Mouse (Mus musculus) heart, adult 2 months (tissue): ENCODE measurements around the gene Ube2l3. TPM values are rescaled to one million over a fixed set of nuclear protein-coding genes. Genes with fewer than 3 reads are reported as not detected.

ENCODE experiments used
- DNase-seq, 2 experiments: peaks; one replicate each; pipeline ENCODE4 v3.0.0; 2021
- H3K27ac ChIP-seq: fragments of 200-600 bp; 2 replicates; pipeline ENCODE4 v1.8.1; 2022
- H3K27me3 ChIP-seq: fragments of 200-500 bp; 2 replicates; pipeline ENCODE4 v1.6.1; 2012; ENCODE audit warnings: mild to moderate bottlenecking, low read length, inconsistent platforms, mixed read lengths; ENCODE audit not compliant: control insufficient read depth, insufficient read depth
- H3K36me3 ChIP-seq: fragments of 200-500 bp; 2 replicates; pipeline ENCODE4 v1.6.1; 2012; ENCODE audit warnings: low read length, inconsistent platforms; ENCODE audit not compliant: control insufficient read depth, insufficient read depth
- H3K4me1 ChIP-seq: fragments of 200-500 bp; 2 replicates; pipeline ENCODE4 v1.6.1; 2011; ENCODE audit warnings: low read length; ENCODE audit not compliant: control insufficient read depth, insufficient read depth
- H3K4me3 ChIP-seq: fragments of 200-600 bp; 2 replicates; pipeline ENCODE4 v1.8.1; 2022
- H3K79me2 ChIP-seq: fragments of 200-500 bp; replicated peaks from 2 replicates; pipeline ENCODE4 v1.6.1; 2012; ENCODE audit warnings: mild to moderate bottlenecking, inconsistent platforms, low read length, moderate library complexity, mixed read lengths; ENCODE audit not compliant: control insufficient read depth, insufficient read depth
- H3K9ac ChIP-seq: fragments of 200-500 bp; 2 replicates; pipeline ENCODE4 v1.6.1; 2012; ENCODE audit warnings: low read depth, mild to moderate bottlenecking, control low read depth, inconsistent platforms, low read length, mixed read lengths
- CTCF ChIP-seq: fragments of 200-600 bp; IDR thresholded peaks from 2 replicates; pipeline ENCODE4 v1.8.1; 2022; ENCODE audit warnings: antibody characterized with exemption, mild to moderate bottlenecking, moderate library complexity
- EP300 ChIP-seq: fragments of 200-500 bp; IDR thresholded peaks from 2 replicates; pipeline ENCODE4 v1.6.1; 2011; ENCODE audit warnings: low read depth, low read length, control low read depth; ENCODE audit not compliant: insufficient read depth
- POLR2A ChIP-seq: fragments of 200-500 bp; IDR thresholded peaks from 2 replicates; pipeline ENCODE4 v1.6.1; 2011; ENCODE audit warnings: mild to moderate bottlenecking, low read depth, low read length, control low read depth; ENCODE audit not compliant: insufficient read depth
- WGBS: fragments of 180-500 bp; shearing (Covaris S2); methylation state at CpG from one replicate; pipeline ENCODE4 v1.1.7; 2018; 5-methylcytosine and 5-hydroxymethylcytosine counted together
- intact Hi-C: fragments of 180-260 bp; cut with DNase I; formaldehyde crosslinking; loops from one replicate; pipeline ENCODE4 v1.15.1; 2025
- polyA plus RNA-seq: library from polyadenylated mRNA; depleted of rRNA; stranded (reverse); fragments of >200 nt; gene quantifications from 2 replicates; pipeline ENCODE4 v1.2.3, GENCODE M21; 2012
- total RNA-seq, 2 experiments: library from RNA; stranded (reverse); gene quantifications; 2 replicates each; pipeline ENCODE4 v1.2.3; 2021

The Ube2l3 gene
- total and polyA plus RNA-seq, 3 experiments = 55.0 to 112 (median 102) TPM

DNA sequence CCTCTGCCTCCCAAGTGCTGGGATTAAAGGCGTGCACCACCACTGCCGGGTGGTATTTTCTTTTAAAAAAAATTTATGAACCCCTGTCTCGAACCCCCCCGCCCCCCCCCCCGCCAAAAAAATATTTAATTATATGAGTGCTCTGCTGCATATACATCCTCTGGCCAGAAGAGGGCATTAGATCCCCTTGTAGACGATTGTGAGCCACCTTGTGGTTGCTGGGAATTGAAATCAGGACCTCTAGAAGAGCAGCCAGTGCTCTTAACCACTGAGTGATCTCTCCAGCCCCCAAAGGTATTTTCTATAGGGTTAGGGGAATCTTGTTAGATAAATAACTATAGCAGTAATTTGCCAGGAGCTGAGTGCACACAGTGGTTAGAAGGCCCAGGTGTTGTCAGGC is 2.5 kb upstream of the Ube2l3 start:
- DNase-seq = peak in 1 of 2 experiments; percentile 24
- intact Hi-C loops = loop anchor here (5.0 kb wide), 2 partner anchors 73 to 87 kb away; partner anchors contain the start of gene Sdf2l1

GRCm38 (mm10) chr16:17201977-17202376 is 472 bp downstream of the Ube2l3 start:
- H3K4me1 ChIP-seq = peaks cover 2% of the 10 kb centered on the region
- no peak overlapping the region for H3K27ac ChIP-seq
- peaks cover 4% of the 10 kb centered on the region for H3K36me3 ChIP-seq
- peaks cover 11% of the 10 kb centered on the region for H3K79me2 ChIP-seq
- H3K4me3 ChIP-seq = no peak overlapping the region
- H3K9ac ChIP-seq = no peak overlapping the region
- TF ChIP-seq CTCF = no peak
- TF ChIP-seq EP300 = no peak
- no peak for TF ChIP-seq POLR2A
- WGBS = 51% methylated on average over 2 of the region's 2 CpGs
- intact Hi-C loops = loop anchor here (2.0 kb wide), 1 partner anchor 55 kb away; the partner anchor contains the start of gene Ccdc116
- H3K27me3 ChIP-seq = no peaks in the 10 kb centered on the region
- no peak for DNase-seq

More for the DNA sequence above, 2.5 kb upstream of the Ube2l3 start:
- H3K27ac ChIP-seq = no peak overlapping the region
- 5% methylated on average over 6 of the region's 6 CpGs for WGBS
- peaks cover 6% of the 10 kb centered on the region for H3K79me2 ChIP-seq
- no peaks in the 10 kb centered on the region; the same call in 1 of the 2 replicates for H3K36me3 ChIP-seq
- no peak overlapping the region for H3K9ac ChIP-seq
- H3K4me3 ChIP-seq = no peak overlapping the region
- TF ChIP-seq EP300 (no peak), POLR2A (no peak), CTCF (peak; percentile 67)
- no peaks in the 10 kb centered on the region; the same call in 1 of the 2 replicates for H3K4me1 ChIP-seq
- no peaks in the 10 kb centered on the region for H3K27me3 ChIP-seq

DNA sequence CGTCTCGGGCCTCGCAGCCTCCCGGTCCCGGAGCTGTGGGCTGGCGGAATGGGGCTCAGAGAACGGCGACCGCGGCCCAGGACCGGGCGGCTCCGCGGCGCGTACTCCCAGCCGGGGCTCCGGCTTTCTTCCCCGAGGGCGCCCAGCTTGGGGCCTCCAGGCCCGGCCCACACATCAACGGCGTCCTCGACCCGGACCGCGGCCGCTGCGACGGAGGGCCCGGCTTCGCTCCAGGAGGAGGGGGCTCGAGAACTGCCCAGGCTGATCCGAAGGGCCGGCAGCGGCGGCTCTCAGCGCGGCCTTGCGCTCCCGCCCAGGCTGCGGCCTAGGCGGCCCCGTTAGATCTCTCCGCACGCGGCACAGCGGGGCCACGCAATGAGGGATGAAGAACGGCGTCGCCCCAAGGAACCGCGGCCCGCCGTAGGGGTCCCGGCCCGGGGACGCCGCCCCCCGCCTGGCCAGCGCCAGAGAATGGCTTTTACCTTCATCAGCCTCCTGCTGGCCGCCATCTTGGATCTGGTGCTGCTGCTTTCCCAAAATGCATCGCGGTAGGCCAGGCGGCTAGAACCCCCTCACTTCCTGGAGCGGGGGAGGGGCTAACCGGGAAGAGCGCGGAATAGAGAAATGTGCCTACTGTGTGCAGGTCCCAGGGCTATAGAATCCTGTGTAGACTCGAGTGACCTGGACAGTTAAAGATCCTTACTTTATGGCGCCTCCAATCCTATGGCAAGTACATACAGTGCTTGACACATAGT is 1.3 kb downstream of the Ube2l3 start:
- H3K9ac ChIP-seq = peak overlapping the region; percentile 96
- no peaks in the 10 kb centered on the region for H3K27me3 ChIP-seq
- peak overlapping the region; percentile 76 for H3K27ac ChIP-seq
- H3K4me3 ChIP-seq = peak overlapping the region; percentile 64
- H3K36me3 ChIP-seq = peaks cover 4% of the 10 kb centered on the region
- H3K79me2 ChIP-seq = peaks cover 12% of the 10 kb centered on the region
- intact Hi-C loops = loop anchor here (2.0 kb wide), 1 partner anchor 54 kb away; the partner anchor contains the start of gene Ccdc116
- peak; percentile 87 to 89 for DNase-seq
- WGBS = under 1% methylated on average over 72 of the region's 72 CpGs
- TF ChIP-seq CTCF (peak; percentile 20), POLR2A (peak; percentile 66), EP300 (peak; percentile 46; the same call in 1 of the 2 replicates)
- peaks cover 2% of the 10 kb centered on the region for H3K4me1 ChIP-seq

GRCm38 (mm10) chr16:17200121-17200952 is 2.1 kb downstream of the Ube2l3 start:
- WGBS = 3% methylated on average over 24 of the region's 24 CpGs
- H3K9ac ChIP-seq = peak overlapping the region; percentile 96
- H3K4me1 ChIP-seq = peaks cover 2% of the 10 kb centered on the region
- H3K79me2 ChIP-seq = peaks cover 12% of the 10 kb centered on the region
- intact Hi-C loops = loop anchor here (2.0 kb wide), 1 partner anchor 54 kb away; the partner anchor contains the start of gene Ccdc116
- peak overlapping the region; percentile 76 for H3K27ac ChIP-seq
- H3K27me3 ChIP-seq = no peaks in the 10 kb centered on the region
- peaks cover 4% of the 10 kb centered on the region for H3K36me3 ChIP-seq
- DNase-seq = no peak
- H3K4me3 ChIP-seq = peak overlapping the region; percentile 64
- no peak for TF ChIP-seq CTCF
- TF ChIP-seq EP300 = no peak
- no peak for TF ChIP-seq POLR2A

- DNase-seq = no peak
- no peaks in the 10 kb centered on the region for H3K27me3 ChIP-seq
- H3K9ac ChIP-seq = no peak overlapping the region
- no peak overlapping the region for H3K4me3 ChIP-seq
- TF ChIP-seq EP300 = no peak
- no peak for TF ChIP-seq CTCF
- TF ChIP-seq POLR2A = no peak
- WGBS = 86% methylated on average over 4 of the region's 4 CpGs
- H3K4me1 ChIP-seq = peaks cover 3% of the 10 kb centered on the region
- H3K79me2 ChIP-seq = peaks cover 8% of the 10 kb centered on the region
- H3K27ac ChIP-seq = no peak overlapping the region
- intact Hi-C loops = no loop called here
- peaks cover 4% of the 10 kb centered on the region; the same call in 1 of the 2 replicates for H3K36me3 ChIP-seq
These were observed 8.6 kb downstream of the Ube2l3 start for GRCm38 (mm10) chr16:17193823-17194222.

DNA sequence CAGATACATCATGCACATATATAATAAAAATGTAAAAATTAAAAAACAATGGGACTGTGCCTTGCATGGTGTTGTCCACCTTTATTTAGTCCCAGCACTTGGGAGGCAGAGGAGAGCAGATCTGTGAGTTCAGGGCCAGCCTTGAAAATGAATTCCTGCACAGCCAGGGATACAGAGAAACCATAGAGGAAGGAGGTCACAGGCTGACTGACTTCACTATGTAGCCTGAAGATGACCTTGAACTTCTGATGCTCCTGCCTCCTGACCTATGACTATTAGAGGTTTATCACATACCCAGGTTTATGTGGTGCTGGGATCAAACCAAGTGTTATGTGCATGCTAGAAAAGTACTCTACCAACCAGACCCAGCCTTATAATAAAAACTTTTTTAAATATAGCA is 17.0 kb downstream of the Ube2l3 start:
- intact Hi-C loops = no loop called here

More for the DNA sequence above, 17.0 kb downstream of the Ube2l3 start:
- no peak overlapping the region for H3K9ac ChIP-seq
- DNase-seq = no peak
- peaks cover 9% of the 10 kb centered on the region for H3K36me3 ChIP-seq
- H3K4me1 ChIP-seq = peaks cover 5% of the 10 kb centered on the region
- H3K79me2 ChIP-seq = peaks cover 8% of the 10 kb centered on the region
- H3K27me3 ChIP-seq = no peaks in the 10 kb centered on the region
- no peak overlapping the region for H3K4me3 ChIP-seq
- no peak overlapping the region for H3K27ac ChIP-seq
- TF ChIP-seq CTCF = no peak
